Mouse (Mus musculus): ENCODE measurements around the gene Rps15.

GRCm38 (mm10) chr10:80270734-80271181 lies 21.5 kb upstream of the Rps15 start:
- TF ChIP-seq EP300 (IDR thresholded peaks at IDR 0.05; ENCODE audit: insufficient read depth, low read depth, low read length) = no peak
- TF ChIP-seq CTCF (IDR thresholded peaks at IDR 0.05) = no peak
- TF ChIP-seq POLR2A (IDR thresholded peaks at IDR 0.05; ENCODE audit: insufficient read depth, low read depth, low read length) = no peak
